Mouse (Mus musculus) bone marrow, adult 2 months (tissue): ENCODE measurements around the gene Pllp.

ENCODE experiments used
- CTCF ChIP-seq: fragments of 200-500 bp; IDR thresholded peaks from 2 replicates; pipeline ENCODE4 v1.5.1; 2011; ENCODE audit warnings: low read length, control low read depth; ENCODE audit not compliant: control insufficient read depth, insufficient read depth
- POLR2A ChIP-seq: fragments of 200-500 bp; IDR thresholded peaks from 2 replicates; pipeline ENCODE4 v1.6.1; 2011; ENCODE audit warnings: low read depth, mild to moderate bottlenecking, control low read depth, low read length, borderline replicate concordance; ENCODE audit not compliant: control insufficient read depth

DNA sequence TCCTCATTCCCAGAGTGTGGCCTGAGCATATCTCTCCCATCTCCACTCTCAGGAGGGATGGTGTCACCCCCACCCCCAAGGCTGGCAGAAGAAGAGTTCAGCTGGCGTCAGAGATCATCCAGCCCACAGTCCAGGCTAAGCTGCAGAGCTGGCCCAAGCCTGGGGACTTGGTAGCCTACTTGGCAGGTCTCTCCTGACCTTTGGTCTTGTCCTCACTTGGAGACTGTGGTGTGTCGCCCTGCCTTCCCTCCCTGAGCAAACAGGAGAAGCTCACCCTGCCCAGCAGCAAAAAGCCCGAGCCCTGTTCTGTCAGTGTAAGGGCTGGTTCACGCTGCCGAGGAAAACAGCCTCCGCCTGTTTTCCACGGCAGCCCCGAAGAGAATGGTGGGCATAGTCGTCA, 10.1 kb downstream of the Pllp start:
- TF ChIP-seq POLR2A (no peak), CTCF (no peak)
